Mouse (Mus musculus): ENCODE measurements around the gene Rasgef1c. TPM values are rescaled to one million over a fixed set of nuclear protein-coding genes. Genes with fewer than 3 reads are reported as not detected.
A peak's percentile ranks its signal among the peaks of the same experiment; 100 is the strongest.

Gene Rasgef1c
- total and polyA plus RNA-seq, 3 experiments = 0.12 to 0.15 TPM; not detected in 1

GRCm38 (mm10) chr11:49994536-49994935 lies 92.9 kb downstream of the Rasgef1c start (continued):
- TF ChIP-seq CTCF (IDR thresholded peaks at IDR 0.05 in 2 of 3, conservative IDR thresholded peaks at IDR 0.05 in 1 of 3; ENCODE audit: control insufficient read depth in 1 of 3, insufficient read depth in 1 of 3, low read depth in 2 of 3, low read length in 3 of 3, poor library complexity in 1 of 3, severe bottlenecking in 1 of 3) (no peak), HCFC1 (IDR thresholded peaks at IDR 0.05; ENCODE audit: low read depth, low read length) (peak; percentile 59; the same call in 1 of the 2 replicates)

GRCm38 (mm10) chr11:49996398-49996797 lies 94.8 kb downstream of the Rasgef1c start:
- no peak overlapping the region for H3K27ac ChIP-seq (ENCODE audit: control insufficient read depth, low read depth, low read length)
- H3K4me3 ChIP-seq (ENCODE audit: control insufficient read depth in 1 of 2, insufficient read depth in 1 of 2, low read depth in 2 of 2, low read length in 2 of 2) = no peak overlapping the region
- no peak for TF ChIP-seq UBTF (IDR thresholded peaks at IDR 0.05; ENCODE audit: borderline replicate concordance, insufficient read depth, low read depth, low read length)
- 0 out of 4 replicates have a peak, but pooled peaks of 1 of the 2 experiments have one; percentile 8 for TF ChIP-seq EP300 (IDR thresholded peaks at IDR 0.05; ENCODE audit: low read depth in 1 of 2, low read length in 2 of 2)
- no peak for TF ChIP-seq TAL1 (IDR thresholded peaks at IDR 0.05; ENCODE audit: low read length)

GRCm38 (mm10) chr11:49997321-49997720 lies 95.7 kb downstream of the Rasgef1c start:
- H3K27ac ChIP-seq (ENCODE audit: control insufficient read depth, low read depth, low read length) = no peak overlapping the region
- H3K4me1 ChIP-seq (ENCODE audit: control insufficient read depth in 1 of 2, insufficient read depth in 2 of 2, low read length in 2 of 2) = peaks cover 27 to 44% of the 10 kb centered on the region in 2 experiments
- H3K27me3 ChIP-seq (ENCODE audit: control insufficient read depth in 1 of 2, insufficient read depth in 2 of 2, low read length in 2 of 2) = no peaks in the 10 kb centered on the region
- peak; percentile 26; the same call in 1 of the 2 replicates for TF ChIP-seq TCF12 (IDR thresholded peaks at IDR 0.05; ENCODE audit: low read depth, low read length)
- TF ChIP-seq E2F4 (IDR thresholded peaks at IDR 0.05; ENCODE audit: borderline replicate concordance, low read depth, low read length) = no peak
- no peak for TF ChIP-seq SMC3 (IDR thresholded peaks at IDR 0.05; ENCODE audit: low read depth, low read length)
- 0 out of 2 replicates have a peak, but pooled peaks have one; percentile 21 for TF ChIP-seq BHLHE40 (IDR thresholded peaks at IDR 0.05; ENCODE audit: borderline replicate concordance, low read depth, low read length)
- TF ChIP-seq EP300 (IDR thresholded peaks at IDR 0.05; ENCODE audit: low read depth in 1 of 2, low read length in 2 of 2) = peak; percentile 6 to 31; a peak in 2 of 4 replicates
- no peak for TF ChIP-seq TBP (IDR thresholded peaks at IDR 0.05; ENCODE audit: low read depth, low read length)
- TF ChIP-seq MEF2A (IDR thresholded peaks at IDR 0.05; ENCODE audit: extremely low read depth, insufficient replicate concordance, low read depth, low read length, poor library complexity, severe bottlenecking) = no peak
- no peak for TF ChIP-seq ZMIZ1 (IDR thresholded peaks at IDR 0.05; ENCODE audit: low read depth, low read length)
- TF ChIP-seq SIN3A (IDR thresholded peaks at IDR 0.05; ENCODE audit: low read length) = no peak
- TF ChIP-seq GATA1 (IDR thresholded peaks at IDR 0.05; ENCODE audit: low read depth, low read length) = no peak
- TF ChIP-seq ZC3H11A (IDR thresholded peaks at IDR 0.05; ENCODE audit: low read depth, low read length) = no peak
- TF ChIP-seq ZNF384 (IDR thresholded peaks at IDR 0.05; ENCODE audit: low read depth, low read length) = no peak
- peak; percentile 37 for TF ChIP-seq MXI1 (IDR thresholded peaks at IDR 0.05; ENCODE audit: low read depth, low read length)
- TF ChIP-seq ETS1 (IDR thresholded peaks at IDR 0.05; ENCODE audit: low read depth, low read length) = peak; percentile 73
- H3K9me3 ChIP-seq (replicated peaks; ENCODE audit: insufficient read depth, low read length) = no peaks in the 10 kb centered on the region
- no peak overlapping the region for H3K4me3 ChIP-seq (ENCODE audit: control insufficient read depth in 1 of 2, insufficient read depth in 1 of 2, low read depth in 2 of 2, low read length in 2 of 2)
- no peaks in the 10 kb centered on the region for H3K79me2 ChIP-seq (ENCODE audit: control insufficient read depth, insufficient read depth, low read length, poor library complexity)
- peak; percentile 56 for DNase-seq (ENCODE audit: low read depth, low spot score)
- H3K9ac ChIP-seq (ENCODE audit: control insufficient read depth, low read depth, low read length, poor library complexity, severe bottlenecking) = no peak overlapping the region
- peaks cover 0 to 41% of the 10 kb centered on the region in 2 experiments; a peak in 2 of 4 replicates for H3K36me3 ChIP-seq (ENCODE audit: control insufficient read depth in 1 of 2, insufficient read depth in 2 of 2, low read length in 2 of 2)

More at GRCm38 (mm10) chr11:49996398-49996797, 94.8 kb downstream of the Rasgef1c start:
- DNase-seq (ENCODE audit: low read depth, low spot score) = no peak
- Histone ChIP-seq H3K9ac (ENCODE audit: control insufficient read depth, low read depth, low read length, poor library complexity, severe bottlenecking) (no peak overlapping the region), H3K4me1 (ENCODE audit: control insufficient read depth in 1 of 2, insufficient read depth in 2 of 2, low read length in 2 of 2) (peaks cover 27 to 42% of the 10 kb centered on the region in 2 experiments), H3K9me3 (replicated peaks; ENCODE audit: insufficient read depth, low read length) (no peaks in the 10 kb centered on the region), H3K79me2 (ENCODE audit: control insufficient read depth, insufficient read depth, low read length, poor library complexity) (no peaks in the 10 kb centered on the region), H3K27me3 (ENCODE audit: control insufficient read depth in 1 of 2, insufficient read depth in 2 of 2, low read length in 2 of 2) (no peaks in the 10 kb centered on the region), H3K36me3 (ENCODE audit: control insufficient read depth in 1 of 2, insufficient read depth in 2 of 2, low read length in 2 of 2) (peaks cover 0 to 41% of the 10 kb centered on the region in 2 experiments; a peak in 2 of 4 replicates)

All from MEL (cell line).